Mouse (Mus musculus) adrenal gland, postnatal 4 days (tissue): ENCODE data around the gene Megf8. TPM values are rescaled to one million over a fixed set of nuclear protein-coding genes. Genes with fewer than 3 reads are reported as not detected.
A peak's percentile ranks its signal among the peaks of the same experiment; 100 is the strongest.

Experiments
- DNase-seq, 2 experiments: peaks; one replicate each; pipeline ENCODE4 v3.0.0; 2021 to 2022; ENCODE audit warnings: low spot score in 2 of 2, mixed read lengths in 2 of 2
- total RNA-seq, 2 experiments: library from RNA; stranded (reverse); gene quantifications; 2 replicates each; pipeline ENCODE4 v1.2.3; 2021

Megf8 gene
- total RNA-seq, 2 experiments from 2014 or later, result 51.4 to 55.6 TPM

DNA sequence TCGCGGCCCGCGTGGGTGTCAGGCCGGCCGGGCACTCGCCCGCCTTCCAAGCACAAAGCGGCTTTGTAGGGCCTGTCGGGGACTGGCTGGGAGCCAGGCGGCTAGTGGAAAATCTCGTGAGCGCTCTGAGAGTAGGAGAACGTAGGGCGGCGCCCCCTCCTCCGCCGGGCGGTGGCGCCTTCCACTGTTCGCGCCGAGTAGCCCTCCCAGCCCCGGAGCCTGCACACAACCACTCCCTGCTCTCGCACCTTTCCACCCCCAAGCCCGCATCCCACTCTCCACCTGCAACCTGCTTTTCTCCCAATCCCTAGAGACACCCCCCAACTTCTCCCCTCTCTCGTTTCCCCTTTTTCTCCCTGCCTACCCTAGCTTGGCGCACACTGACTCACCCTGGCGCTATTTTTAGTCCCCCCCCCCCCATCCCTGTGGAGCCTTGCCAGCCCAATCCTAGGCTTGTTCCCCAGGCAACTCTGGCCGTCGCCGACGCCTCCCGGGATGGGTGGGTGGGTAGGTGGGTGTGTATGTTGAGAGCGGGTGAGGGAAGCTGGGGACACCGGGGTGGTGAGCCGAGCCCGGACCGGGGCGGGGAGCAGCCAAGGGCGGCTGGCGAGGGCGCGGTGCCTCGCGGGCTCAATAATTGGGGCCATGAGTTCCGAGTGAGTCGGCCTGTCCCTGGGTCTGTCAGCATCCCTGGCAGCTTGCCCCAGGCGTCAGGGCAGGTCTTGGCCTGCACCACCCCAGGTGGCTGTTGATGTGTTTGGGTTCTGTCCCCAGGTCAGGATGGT is 37.7 kb upstream of the Megf8 start:
- DNase-seq, result peak; percentile 62 to 66

GRCm38 (mm10) chr7:25279861-25280791 is 36.8 kb upstream of the Megf8 start:
- DNase-seq, result peak in 1 of 2 experiments; percentile 33

- no peak for DNase-seq
Observed at GRCm38 (mm10) chr7:25281166-25281733, 35.7 kb upstream of the Megf8 start.

- peak; percentile 99 for DNase-seq
Observed at GRCm38 (mm10) chr7:25281734-25282601, 35.0 kb upstream of the Megf8 start.

- DNase-seq, result peak in 1 of 2 experiments; percentile 35
Observed at GRCm38 (mm10) chr7:25282731-25283211, 34.2 kb upstream of the Megf8 start.

- DNase-seq, result no peak
Observed at GRCm38 (mm10) chr7:25283637-25284036, 33.3 kb upstream of the Megf8 start.

GRCm38 (mm10) chr7:25284171-25284570 is 32.8 kb upstream of the Megf8 start:
- DNase-seq, result no peak

DNA sequence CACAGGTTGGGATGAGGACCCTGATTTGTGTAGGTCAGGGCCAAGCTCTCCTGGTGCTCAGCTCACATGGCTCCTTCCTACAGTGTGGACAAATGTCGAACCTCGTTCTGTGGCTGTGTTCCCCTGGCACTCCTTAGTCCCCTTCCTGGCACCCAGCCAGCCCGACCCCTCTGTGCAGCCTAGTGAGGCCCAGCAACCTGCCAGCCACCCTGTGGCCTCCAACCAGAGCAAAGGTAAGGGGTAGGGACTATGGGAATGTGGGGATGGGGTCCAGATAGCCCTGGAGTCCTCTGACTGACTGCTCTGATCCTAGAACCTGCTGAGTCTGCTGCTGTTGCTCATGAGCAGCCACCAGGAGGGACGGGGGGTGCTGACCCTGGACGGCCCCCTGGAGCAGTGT is 32.2 kb upstream of the Megf8 start:
- DNase-seq, result no peak

- DNase-seq, result no peak
Observed at GRCm38 (mm10) chr7:25285511-25286238, 31.3 kb upstream of the Megf8 start.

GRCm38 (mm10) chr7:25286989-25287388 is 30.0 kb upstream of the Megf8 start:
- DNase-seq, result no peak

- DNase-seq, result no peak
Observed at GRCm38 (mm10) chr7:25288011-25288410, 29.0 kb upstream of the Megf8 start.

- no peak for DNase-seq
Observed at GRCm38 (mm10) chr7:25288721-25289120, 28.2 kb upstream of the Megf8 start.

DNA sequence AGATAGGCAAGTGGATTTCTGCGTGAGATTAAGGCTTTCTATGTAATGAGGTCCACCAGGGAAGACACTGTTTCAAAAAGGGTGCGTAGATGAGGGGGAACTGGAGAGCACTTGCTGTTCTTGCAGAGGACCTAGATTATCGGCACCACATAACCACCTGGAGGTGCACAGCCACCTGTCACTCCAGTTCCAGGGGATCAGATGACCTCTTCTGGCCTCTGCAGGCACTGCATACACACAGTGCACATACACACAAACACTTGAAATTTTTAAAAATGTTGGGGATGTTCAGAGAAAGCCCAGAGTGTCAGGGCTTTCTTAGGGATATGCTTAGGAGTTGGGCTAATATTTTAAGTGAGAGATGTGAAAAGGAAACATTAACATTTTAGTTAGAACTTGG is 27.0 kb upstream of the Megf8 start:
- no peak for DNase-seq

DNA sequence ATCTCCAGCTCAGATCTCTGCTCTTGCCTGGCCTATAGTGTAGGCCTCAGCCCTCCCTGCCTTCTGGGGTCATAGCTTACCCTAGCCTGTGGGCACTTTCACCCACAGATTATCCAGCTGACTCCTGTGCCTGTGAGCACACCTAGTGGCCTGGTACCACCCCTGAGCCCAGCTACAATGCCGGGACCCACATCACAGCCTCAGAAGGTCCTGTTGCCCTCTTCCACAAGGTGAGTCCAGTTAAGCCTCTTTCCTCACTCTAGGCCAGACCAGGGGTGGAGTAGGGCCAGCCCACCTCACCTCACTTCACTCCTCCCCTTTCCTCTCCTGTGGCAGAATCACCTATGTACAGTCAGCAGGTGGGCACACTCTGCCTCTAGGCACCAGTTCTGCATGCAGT is 26.5 kb upstream of the Megf8 start:
- no peak for DNase-seq

DNA sequence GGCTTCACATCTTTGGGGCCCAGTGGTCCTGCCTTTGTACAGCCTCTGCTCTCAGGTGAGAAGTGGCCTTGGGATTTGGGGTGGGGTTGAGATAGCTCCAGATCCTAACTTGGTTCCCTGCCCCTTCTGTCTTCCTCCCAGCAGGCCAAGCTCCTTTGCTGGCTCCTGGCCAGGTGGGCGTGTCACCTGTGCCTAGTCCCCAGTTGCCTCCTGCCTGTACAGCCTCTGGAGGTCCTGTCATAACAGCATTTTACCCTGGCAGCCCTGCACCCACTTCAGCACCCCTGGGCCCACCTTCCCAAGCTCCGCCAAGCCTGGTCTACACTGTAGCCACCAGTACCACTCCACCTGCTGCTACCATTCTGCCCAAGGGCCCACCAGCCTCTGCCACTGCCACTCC is 26.1 kb upstream of the Megf8 start:
- no peak for DNase-seq

- no peak for DNase-seq
Observed at GRCm38 (mm10) chr7:25292107-25292506, 24.9 kb upstream of the Megf8 start.

GRCm38 (mm10) chr7:25293191-25293739 is 23.7 kb upstream of the Megf8 start:
- no peak for DNase-seq

DNA sequence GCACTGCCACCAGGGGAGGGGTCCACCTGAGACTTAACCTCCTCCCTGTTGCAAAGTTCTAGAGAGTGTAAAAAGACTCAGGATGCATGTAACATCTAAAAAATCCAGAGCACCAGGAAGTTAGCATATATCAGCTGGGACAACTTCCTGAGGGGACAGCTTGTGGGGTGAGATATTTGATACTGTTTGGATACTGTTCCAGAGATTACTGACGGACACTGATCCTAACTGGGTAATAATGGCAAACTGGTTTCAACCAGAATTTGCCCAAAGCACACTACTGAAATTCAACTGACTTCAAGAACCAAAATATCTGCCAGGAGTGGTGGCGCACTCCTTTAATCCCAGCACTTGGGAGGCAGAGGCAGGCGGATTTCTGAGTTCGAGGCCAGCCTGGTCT is 22.5 kb upstream of the Megf8 start:
- DNase-seq, result no peak

- no peak for DNase-seq
Observed at GRCm38 (mm10) chr7:25294960-25295722, 21.8 kb upstream of the Megf8 start.
